Mouse (Mus musculus): ENCODE measurements around the gene Zfp365. TPM values are rescaled to one million over a fixed set of nuclear protein-coding genes. Genes with fewer than 3 reads are reported as not detected.

The Zfp365 gene
- polyA plus RNA-seq, 1 experiment from 2014 or later: 2.1 TPM

- Histone ChIP-seq H3K27me3 (ENCODE audit: control insufficient read depth, insufficient read depth, low read length) (no peaks in the 10 kb centered on the region), H3K9ac (ENCODE audit: low read length) (no peak overlapping the region), H3K36me3 (ENCODE audit: control insufficient read depth, insufficient read depth, low read length) (no peaks in the 10 kb centered on the region), H3K4me2 (ENCODE audit: low read depth, severe bottlenecking) (no peak overlapping the region), H3K4me3 (ENCODE audit: low read depth, low read length) (no peak overlapping the region), H3K27ac (replicated peaks; ENCODE audit: low read depth, low read length) (no peak overlapping the region), H3K9me3 (ENCODE audit: control insufficient read depth, low read length) (no peaks in the 10 kb centered on the region), H3K4me1 (ENCODE audit: control insufficient read depth, insufficient read depth, low read length) (no peaks in the 10 kb centered on the region)
- DNase-seq (ENCODE audit: low spot score) (no peak), ATAC-seq (ENCODE audit: insufficient number of reproducible peaks, low FRiP score, low TSS enrichment, low read depth) (no peak)
- WGBS: 93% methylated on average over 9 of the region's 9 CpGs
Observed at GRCm38 (mm10) chr10:67898355-67898935, 14.0 kb downstream of the Zfp365 start.

- H3K9me3 ChIP-seq (ENCODE audit: control insufficient read depth, low read length): no peaks in the 10 kb centered on the region
- H3K4me3 ChIP-seq (ENCODE audit: low read depth, low read length): no peak overlapping the region
- no peak overlapping the region for H3K9ac ChIP-seq (ENCODE audit: low read length)
- no peak overlapping the region for H3K4me2 ChIP-seq (ENCODE audit: low read depth, severe bottlenecking)
- WGBS: 88% methylated on average over 6 of the region's 6 CpGs
- H3K4me1 ChIP-seq (ENCODE audit: control insufficient read depth, insufficient read depth, low read length): no peaks in the 10 kb centered on the region
- no peak for ATAC-seq (ENCODE audit: insufficient number of reproducible peaks, low FRiP score, low TSS enrichment, low read depth)
- no peaks in the 10 kb centered on the region for H3K36me3 ChIP-seq (ENCODE audit: control insufficient read depth, insufficient read depth, low read length)
- H3K27ac ChIP-seq (replicated peaks; ENCODE audit: low read depth, low read length): no peak overlapping the region
- DNase-seq (ENCODE audit: low spot score): no peak
- no peaks in the 10 kb centered on the region for H3K27me3 ChIP-seq (ENCODE audit: control insufficient read depth, insufficient read depth, low read length)
Observed at GRCm38 (mm10) chr10:67897281-67897680, 15.2 kb downstream of the Zfp365 start.

GRCm38 (mm10) chr10:67894683-67895082 is 17.8 kb downstream of the Zfp365 start:
- 94% methylated on average over 7 of the region's 7 CpGs for WGBS
- DNase-seq (ENCODE audit: low spot score) (no peak), ATAC-seq (ENCODE audit: insufficient number of reproducible peaks, low FRiP score, low TSS enrichment, low read depth) (no peak)
- Histone ChIP-seq H3K36me3 (ENCODE audit: control insufficient read depth, insufficient read depth, low read length) (no peaks in the 10 kb centered on the region), H3K9ac (ENCODE audit: low read length) (no peak overlapping the region), H3K4me3 (ENCODE audit: low read depth, low read length) (no peak overlapping the region), H3K4me1 (ENCODE audit: control insufficient read depth, insufficient read depth, low read length) (no peaks in the 10 kb centered on the region), H3K9me3 (ENCODE audit: control insufficient read depth, low read length) (no peaks in the 10 kb centered on the region), H3K27ac (replicated peaks; ENCODE audit: low read depth, low read length) (no peak overlapping the region), H3K4me2 (ENCODE audit: low read depth, severe bottlenecking) (no peak overlapping the region), H3K27me3 (ENCODE audit: control insufficient read depth, insufficient read depth, low read length) (no peaks in the 10 kb centered on the region)

- DNase-seq (ENCODE audit: low spot score) (no peak), ATAC-seq (ENCODE audit: insufficient number of reproducible peaks, low FRiP score, low TSS enrichment, low read depth) (no peak)
- no peak overlapping the region for H3K4me3 ChIP-seq (ENCODE audit: low read depth, low read length)
- WGBS: 76% methylated on average over 8 of the region's 8 CpGs
- no peaks in the 10 kb centered on the region for H3K9me3 ChIP-seq (ENCODE audit: control insufficient read depth, low read length)
- H3K27ac ChIP-seq (replicated peaks; ENCODE audit: low read depth, low read length): no peak overlapping the region
- no peaks in the 10 kb centered on the region for H3K36me3 ChIP-seq (ENCODE audit: control insufficient read depth, insufficient read depth, low read length)
- H3K4me1 ChIP-seq (ENCODE audit: control insufficient read depth, insufficient read depth, low read length): no peaks in the 10 kb centered on the region
- H3K27me3 ChIP-seq (ENCODE audit: control insufficient read depth, insufficient read depth, low read length): no peaks in the 10 kb centered on the region
- H3K9ac ChIP-seq (ENCODE audit: low read length): no peak overlapping the region
- no peak overlapping the region for H3K4me2 ChIP-seq (ENCODE audit: low read depth, severe bottlenecking)
Observed at GRCm38 (mm10) chr10:67894059-67894458, 18.4 kb downstream of the Zfp365 start.

- 90% methylated on average over 10 of the region's 10 CpGs for WGBS
- Histone ChIP-seq H3K9ac (ENCODE audit: low read length) (no peak overlapping the region), H3K4me1 (ENCODE audit: control insufficient read depth, insufficient read depth, low read length) (no peaks in the 10 kb centered on the region), H3K27me3 (ENCODE audit: control insufficient read depth, insufficient read depth, low read length) (no peaks in the 10 kb centered on the region), H3K9me3 (ENCODE audit: control insufficient read depth, low read length) (no peaks in the 10 kb centered on the region), H3K27ac (replicated peaks; ENCODE audit: low read depth, low read length) (no peak overlapping the region), H3K4me2 (ENCODE audit: low read depth, severe bottlenecking) (no peak overlapping the region), H3K4me3 (ENCODE audit: low read depth, low read length) (no peak overlapping the region), H3K36me3 (ENCODE audit: control insufficient read depth, insufficient read depth, low read length) (no peaks in the 10 kb centered on the region)
- ATAC-seq (ENCODE audit: insufficient number of reproducible peaks, low FRiP score, low TSS enrichment, low read depth) (no peak), DNase-seq (ENCODE audit: low spot score) (no peak)
Observed at GRCm38 (mm10) chr10:67893226-67893625, 19.2 kb downstream of the Zfp365 start.

- H3K9ac ChIP-seq (ENCODE audit: low read length): no peak overlapping the region
- H3K36me3 ChIP-seq (ENCODE audit: control insufficient read depth, insufficient read depth, low read length): no peaks in the 10 kb centered on the region
- no peaks in the 10 kb centered on the region for H3K4me1 ChIP-seq (ENCODE audit: control insufficient read depth, insufficient read depth, low read length)
- no peaks in the 10 kb centered on the region for H3K27me3 ChIP-seq (ENCODE audit: control insufficient read depth, insufficient read depth, low read length)
- DNase-seq (ENCODE audit: low spot score) (no peak), ATAC-seq (ENCODE audit: insufficient number of reproducible peaks, low FRiP score, low TSS enrichment, low read depth) (no peak)
- no peak overlapping the region for H3K4me3 ChIP-seq (ENCODE audit: low read depth, low read length)
- no peak overlapping the region for H3K27ac ChIP-seq (replicated peaks; ENCODE audit: low read depth, low read length)
- WGBS: 85% methylated on average over 6 of the region's 6 CpGs
- no peaks in the 10 kb centered on the region for H3K9me3 ChIP-seq (ENCODE audit: control insufficient read depth, low read length)
- no peak overlapping the region for H3K4me2 ChIP-seq (ENCODE audit: low read depth, severe bottlenecking)
Observed at GRCm38 (mm10) chr10:67891126-67891525, 21.3 kb downstream of the Zfp365 start.

GRCm38 (mm10) chr10:67887971-67888370 is 24.5 kb downstream of the Zfp365 start:
- Histone ChIP-seq H3K27ac (replicated peaks; ENCODE audit: low read depth, low read length) (no peak overlapping the region), H3K4me3 (ENCODE audit: low read depth, low read length) (no peak overlapping the region)

GRCm38 (mm10) chr10:67880692-67881091 is 31.8 kb downstream of the Zfp365 start:
- DNase-seq (ENCODE audit: low spot score): no peak
- Histone ChIP-seq H3K4me1 (ENCODE audit: control insufficient read depth, insufficient read depth, low read length) (no peaks in the 10 kb centered on the region), H3K9me3 (ENCODE audit: control insufficient read depth, low read length) (no peaks in the 10 kb centered on the region), H3K36me3 (ENCODE audit: control insufficient read depth, insufficient read depth, low read length) (no peaks in the 10 kb centered on the region), H3K27ac (replicated peaks; ENCODE audit: low read depth, low read length) (no peak overlapping the region), H3K27me3 (ENCODE audit: control insufficient read depth, insufficient read depth, low read length) (no peaks in the 10 kb centered on the region), H3K9ac (ENCODE audit: low read length) (no peak overlapping the region), H3K4me2 (ENCODE audit: low read depth, severe bottlenecking) (no peak overlapping the region), H3K4me3 (ENCODE audit: low read depth, low read length) (no peak overlapping the region)
- no peak for ATAC-seq (ENCODE audit: insufficient number of reproducible peaks, low FRiP score, low TSS enrichment, low read depth)
- 86% methylated on average over 4 of the region's 4 CpGs for WGBS

More at GRCm38 (mm10) chr10:67887971-67888370, 24.5 kb downstream of the Zfp365 start:
- Histone ChIP-seq H3K9me3 (ENCODE audit: control insufficient read depth, low read length) (no peaks in the 10 kb centered on the region), H3K9ac (ENCODE audit: low read length) (no peak overlapping the region), H3K4me2 (ENCODE audit: low read depth, severe bottlenecking) (no peak overlapping the region), H3K4me1 (ENCODE audit: control insufficient read depth, insufficient read depth, low read length) (no peaks in the 10 kb centered on the region), H3K36me3 (ENCODE audit: control insufficient read depth, insufficient read depth, low read length) (no peaks in the 10 kb centered on the region), H3K27me3 (ENCODE audit: control insufficient read depth, insufficient read depth, low read length) (no peaks in the 10 kb centered on the region)
- no peak for ATAC-seq (ENCODE audit: insufficient number of reproducible peaks, low FRiP score, low TSS enrichment, low read depth)
- 97% methylated on average over 10 of the region's 10 CpGs for WGBS
- no peak for DNase-seq (ENCODE audit: low spot score)

GRCm38 (mm10) chr10:67871811-67872210 is 40.7 kb downstream of the Zfp365 start:
- H3K9ac ChIP-seq (ENCODE audit: low read length): no peak overlapping the region
- WGBS: 32% methylated on average over 2 of the region's 2 CpGs
- H3K9me3 ChIP-seq (ENCODE audit: control insufficient read depth, low read length): no peaks in the 10 kb centered on the region
- peak; percentile 78 for DNase-seq (ENCODE audit: low spot score)
- no peak for ATAC-seq (ENCODE audit: insufficient number of reproducible peaks, low FRiP score, low TSS enrichment, low read depth)
- H3K27ac ChIP-seq (replicated peaks; ENCODE audit: low read depth, low read length): no peak overlapping the region
- H3K4me2 ChIP-seq (ENCODE audit: low read depth, severe bottlenecking): no peak overlapping the region
- H3K27me3 ChIP-seq (ENCODE audit: control insufficient read depth, insufficient read depth, low read length): no peaks in the 10 kb centered on the region
- no peak overlapping the region for H3K4me3 ChIP-seq (ENCODE audit: low read depth, low read length)
- no peaks in the 10 kb centered on the region for H3K36me3 ChIP-seq (ENCODE audit: control insufficient read depth, insufficient read depth, low read length)
- H3K4me1 ChIP-seq (ENCODE audit: control insufficient read depth, insufficient read depth, low read length): no peaks in the 10 kb centered on the region

All from limb, embryonic 11.5 days (tissue).